Mouse (Mus musculus) olfactory bulb, adult 2 months (tissue): ENCODE data around the gene Sqstm1. TPM values are rescaled to one million over a fixed set of nuclear protein-coding genes. Genes with fewer than 3 reads are reported as not detected.

Experiments used
- H3K27ac ChIP-seq: fragments of 200-500 bp; 2 replicates; pipeline ENCODE4 v1.5.1; 2012; ENCODE audit warnings: low read depth, low read length; ENCODE audit not compliant: insufficient read depth
- H3K4me1 ChIP-seq: fragments of 200-500 bp; 2 replicates; pipeline ENCODE4 v1.6.1; 2012; ENCODE audit warnings: low read length; ENCODE audit not compliant: control insufficient read depth, insufficient read depth
- H3K4me3 ChIP-seq: fragments of 200-500 bp; 2 replicates; pipeline ENCODE4 v1.5.1; 2012; ENCODE audit warnings: mild to moderate bottlenecking, low read depth, low read length, moderate library complexity; ENCODE audit not compliant: insufficient read depth
- CTCF ChIP-seq: fragments of 200-500 bp; IDR thresholded peaks from 2 replicates; pipeline ENCODE4 v1.5.1; 2012; ENCODE audit warnings: low read depth, mild to moderate bottlenecking, low read length, moderate library complexity; ENCODE audit not compliant: insufficient read depth
- POLR2A ChIP-seq: fragments of 200-500 bp; IDR thresholded peaks from 2 replicates; pipeline ENCODE4 v1.6.1; 2012; ENCODE audit warnings: mild to moderate bottlenecking, low read depth, low read length, moderate library complexity; ENCODE audit not compliant: insufficient read depth
- WGBS: fragments of 180-500 bp; shearing (Covaris S2); methylation state at CpG from one replicate; pipeline ENCODE4 v1.1.7; 2018; 5-methylcytosine and 5-hydroxymethylcytosine counted together
- polyA plus RNA-seq: library from polyadenylated mRNA; stranded (reverse); fragments of >200 nt; gene quantifications from 2 replicates; pipeline ENCODE4 v1.2.4, GENCODE M21; 2012; ENCODE audit warnings: low replicate concordance; ENCODE audit not compliant: missing spikeins, insufficient read depth, insufficient read length

The Sqstm1 gene
- polyA plus RNA-seq, 1 experiment: not detected

GRCm38 (mm10) chr11:50201590-50201989 lies 9.0 kb downstream of the Sqstm1 start:
- peaks cover 10% of the 10 kb centered on the region; the same call in 1 of the 2 replicates for H3K4me1 ChIP-seq
- WGBS: 90% methylated on average over 3 of the region's 3 CpGs
- no peak overlapping the region for H3K27ac ChIP-seq
- TF ChIP-seq CTCF (no peak), POLR2A (no peak)
- H3K4me3 ChIP-seq: no peak overlapping the region

GRCm38 (mm10) chr11:50200613-50201012 lies 10.0 kb downstream of the Sqstm1 start:
- H3K4me1 ChIP-seq: peaks cover 10% of the 10 kb centered on the region; the same call in 1 of the 2 replicates
- no peak overlapping the region for H3K27ac ChIP-seq
- WGBS: 67% methylated on average over 8 of the region's 8 CpGs
- H3K4me3 ChIP-seq: no peak overlapping the region
- TF ChIP-seq CTCF (no peak), POLR2A (no peak)

- Histone ChIP-seq H3K4me3 (no peak overlapping the region), H3K27ac (no peak overlapping the region), H3K4me1 (0 out of 2 replicates have a peak, but pooled peaks cover 4% of the 10 kb centered on the region)
- TF ChIP-seq CTCF: no peak
- no peak for TF ChIP-seq POLR2A
- 92% methylated on average over 2 of the region's 2 CpGs for WGBS
Measured at GRCm38 (mm10) chr11:50198916-50199315, 11.7 kb downstream of the Sqstm1 start.

- no peak overlapping the region for H3K4me3 ChIP-seq
- no peak for TF ChIP-seq CTCF
- no peak for TF ChIP-seq POLR2A
- no peak overlapping the region for H3K27ac ChIP-seq
- 71% methylated on average over 3 of the region's 5 CpGs for WGBS
- H3K4me1 ChIP-seq: 0 out of 2 replicates have a peak, but pooled peaks cover under 1% of the 10 kb centered on the region
Measured at GRCm38 (mm10) chr11:50198219-50198846, 12.3 kb downstream of the Sqstm1 start.

DNA sequence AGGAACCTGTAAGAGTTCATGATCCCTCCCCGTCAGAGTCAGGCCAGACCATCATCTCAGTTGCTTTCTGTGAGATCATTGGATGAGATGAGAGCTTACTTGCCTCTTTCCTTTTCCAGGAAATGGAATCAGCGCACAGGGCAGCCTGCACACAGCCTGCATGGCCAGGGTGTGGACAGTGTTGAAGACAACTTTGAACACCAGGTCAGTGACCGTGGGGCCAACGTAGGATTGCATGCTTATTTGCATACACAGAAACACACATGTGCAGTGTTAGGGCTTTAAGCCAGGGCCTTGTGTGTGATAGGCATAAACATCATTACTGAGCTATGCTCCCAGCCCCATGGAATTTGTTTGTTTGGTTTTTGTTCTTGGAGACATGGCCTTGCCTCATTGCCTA lies 13.1 kb downstream of the Sqstm1 start:
- TF ChIP-seq POLR2A (no peak), CTCF (no peak)
- WGBS: 90% methylated on average over 4 of the region's 4 CpGs

GRCm38 (mm10) chr11:50194793-50195192 lies 15.8 kb downstream of the Sqstm1 start:
- no peaks in the 10 kb centered on the region for H3K4me1 ChIP-seq
- WGBS: 86% methylated on average over 4 of the region's 4 CpGs
- TF ChIP-seq CTCF (no peak), POLR2A (no peak)
- H3K27ac ChIP-seq: no peak overlapping the region
- no peak overlapping the region for H3K4me3 ChIP-seq

More for the DNA sequence above, 13.1 kb downstream of the Sqstm1 start:
- H3K4me3 ChIP-seq: no peak overlapping the region
- no peak overlapping the region for H3K27ac ChIP-seq
- H3K4me1 ChIP-seq: no peaks in the 10 kb centered on the region

- H3K27ac ChIP-seq: no peak overlapping the region
- no peak overlapping the region for H3K4me3 ChIP-seq
- H3K4me1 ChIP-seq: no peaks in the 10 kb centered on the region
- TF ChIP-seq POLR2A (no peak), CTCF (no peak)
- WGBS: 88% methylated on average over 7 of the region's 7 CpGs
Measured at GRCm38 (mm10) chr11:50194070-50194469, 16.6 kb downstream of the Sqstm1 start.

GRCm38 (mm10) chr11:50192278-50192677 lies 18.3 kb downstream of the Sqstm1 start:
- no peak for TF ChIP-seq CTCF
- TF ChIP-seq POLR2A: no peak
- Histone ChIP-seq H3K4me1 (no peaks in the 10 kb centered on the region), H3K4me3 (no peak overlapping the region), H3K27ac (no peak overlapping the region)
- WGBS: 89% methylated on average over 3 of the region's 3 CpGs

GRCm38 (mm10) chr11:50190362-50190761 lies 20.3 kb downstream of the Sqstm1 start:
- H3K27ac ChIP-seq: no peak overlapping the region
- H3K4me3 ChIP-seq: no peak overlapping the region
- no peaks in the 10 kb centered on the region for H3K4me1 ChIP-seq
- TF ChIP-seq CTCF (no peak), POLR2A (no peak)
- WGBS: 90% methylated on average over 4 of the region's 4 CpGs

DNA sequence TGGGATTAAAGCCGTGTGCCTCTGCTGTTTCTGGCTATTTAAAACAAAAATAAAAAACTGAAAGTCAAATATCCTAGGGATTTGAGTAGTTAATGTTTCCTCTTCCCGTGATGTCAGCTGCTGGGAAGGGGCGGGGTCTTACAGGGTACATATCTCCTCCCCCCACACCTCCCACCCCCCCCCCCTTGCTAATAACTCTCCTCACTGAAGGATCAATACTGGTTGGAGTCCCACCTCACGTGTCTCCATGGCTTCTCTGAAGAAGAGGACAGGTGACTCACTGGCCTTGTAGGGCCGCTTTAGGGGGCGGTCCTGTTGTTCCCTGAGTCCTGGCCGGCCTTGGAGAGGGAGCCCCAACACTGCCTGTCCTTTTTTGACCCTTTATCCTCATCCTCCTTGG lies 21.9 kb downstream of the Sqstm1 start:
- Histone ChIP-seq H3K27ac (no peak overlapping the region), H3K4me3 (no peak overlapping the region), H3K4me1 (no peaks in the 10 kb centered on the region)
- WGBS: 83% methylated on average over 7 of the region's 7 CpGs
- no peak for TF ChIP-seq CTCF
- no peak for TF ChIP-seq POLR2A
